Mouse (Mus musculus) ES-E14 (cell line): ENCODE results near the gene Nxph4. TPM values are rescaled to one million over a fixed set of nuclear protein-coding genes. Genes with fewer than 3 reads are reported as not detected.
A peak's percentile ranks its signal among the peaks of the same experiment; 100 is the strongest.

Source experiments
- DNase-seq: peaks from one replicate; pipeline ENCODE4 v3.0.0-alpha.2; 2013; ENCODE audit warnings: low read depth, low spot score
- H3K27ac ChIP-seq: 2 replicates; pipeline ENCODE4 v1.5.1; 2012; ENCODE audit warnings: low read depth, mild to moderate bottlenecking, low read length, moderate library complexity, mixed read lengths; ENCODE audit not compliant: poor library complexity, insufficient read depth, severe bottlenecking
- H3K36me3 ChIP-seq: 2 replicates; pipeline ENCODE4 v1.6.1; 2012; ENCODE audit warnings: mild to moderate bottlenecking, low read length, moderate library complexity, mixed read lengths; ENCODE audit not compliant: control insufficient read depth, poor library complexity, insufficient read depth, severe bottlenecking
- H3K4me1 ChIP-seq, 2 experiments: fragments of 150-350 bp in 1 of 2; sonication (generic) in 1 of 2; 2 replicates each; pipeline ENCODE4 v1.6.1; 2012; ENCODE audit warnings: low read length in 2 of 2, mild to moderate bottlenecking in 1 of 2, mixed read lengths in 1 of 2; ENCODE audit not compliant: control insufficient read depth in 2 of 2, insufficient read depth in 2 of 2, poor library complexity in 1 of 2
- H3K4me3 ChIP-seq, 2 experiments: fragments of 150-350 bp in 1 of 2; sonication (generic) in 1 of 2; 2 replicates each; pipeline ENCODE4 v1.5.1; 2012; ENCODE audit warnings: low read length in 2 of 2, low read depth in 1 of 2, mild to moderate bottlenecking in 1 of 2, mixed read lengths in 1 of 2; ENCODE audit not compliant: insufficient read depth in 1 of 2, poor library complexity in 1 of 2, severe bottlenecking in 1 of 2
- H3K9ac ChIP-seq: 2 replicates; pipeline ENCODE4 v1.6.1; 2012; ENCODE audit warnings: low read depth, mild to moderate bottlenecking, low read length, mixed read lengths; ENCODE audit not compliant: poor library complexity, insufficient read depth, severe bottlenecking
- H3K9me3 ChIP-seq: fragments of 150-350 bp; sonication (generic); 2 replicates; pipeline ENCODE4 v1.6.1; 2012; ENCODE audit warnings: low read depth, mild to moderate bottlenecking, low read length; ENCODE audit not compliant: control insufficient read depth, insufficient read depth
- CHD2 ChIP-seq: IDR thresholded peaks from 2 replicates; pipeline ENCODE4 v1.6.1; 2014; ENCODE audit warnings: mild to moderate bottlenecking, low read depth, low read length, inconsistent platforms
- HCFC1 ChIP-seq: IDR thresholded peaks from 2 replicates; pipeline ENCODE4 v1.6.1; 2012; ENCODE audit warnings: low read length, inconsistent platforms, borderline replicate concordance; ENCODE audit not compliant: insufficient read depth
- MAFK ChIP-seq: IDR thresholded peaks from 2 replicates; pipeline ENCODE4 v1.6.1; 2014; ENCODE audit warnings: mild to moderate bottlenecking, low read depth, low read length, inconsistent platforms; ENCODE audit not compliant: insufficient read depth
- ZC3H11A ChIP-seq: IDR thresholded peaks from 2 replicates; pipeline ENCODE4 v1.6.1; 2012; ENCODE audit warnings: low read depth, mild to moderate bottlenecking, inconsistent platforms, low read length, borderline replicate concordance
- ZNF384 ChIP-seq: IDR thresholded peaks from 2 replicates; pipeline ENCODE4 v1.6.1; 2012; ENCODE audit warnings: low read depth, low read length, inconsistent platforms
- in situ Hi-C, 2 experiments: fragments of 600-800 bp; cut with MboI; formaldehyde crosslinking; loops; one replicate each; pipeline ENCODE4 v1.15.1; 2025; ENCODE audit warnings: low sequenced_read_pairs in 2 of 2, inconsistent platforms in 1 of 2; ENCODE audit not compliant: unreplicated experiment in 2 of 2
- total RNA-seq: library from RNA; depleted of rRNA; stranded (reverse); fragments of 300-350 nt; gene quantifications from 2 replicates; pipeline ENCODE4 v1.2.3, GENCODE M21; 2012; rRNA removed

The Nxph4 gene
- total RNA-seq, result 0.76 and 1.6 TPM in 2 replicates

DNA sequence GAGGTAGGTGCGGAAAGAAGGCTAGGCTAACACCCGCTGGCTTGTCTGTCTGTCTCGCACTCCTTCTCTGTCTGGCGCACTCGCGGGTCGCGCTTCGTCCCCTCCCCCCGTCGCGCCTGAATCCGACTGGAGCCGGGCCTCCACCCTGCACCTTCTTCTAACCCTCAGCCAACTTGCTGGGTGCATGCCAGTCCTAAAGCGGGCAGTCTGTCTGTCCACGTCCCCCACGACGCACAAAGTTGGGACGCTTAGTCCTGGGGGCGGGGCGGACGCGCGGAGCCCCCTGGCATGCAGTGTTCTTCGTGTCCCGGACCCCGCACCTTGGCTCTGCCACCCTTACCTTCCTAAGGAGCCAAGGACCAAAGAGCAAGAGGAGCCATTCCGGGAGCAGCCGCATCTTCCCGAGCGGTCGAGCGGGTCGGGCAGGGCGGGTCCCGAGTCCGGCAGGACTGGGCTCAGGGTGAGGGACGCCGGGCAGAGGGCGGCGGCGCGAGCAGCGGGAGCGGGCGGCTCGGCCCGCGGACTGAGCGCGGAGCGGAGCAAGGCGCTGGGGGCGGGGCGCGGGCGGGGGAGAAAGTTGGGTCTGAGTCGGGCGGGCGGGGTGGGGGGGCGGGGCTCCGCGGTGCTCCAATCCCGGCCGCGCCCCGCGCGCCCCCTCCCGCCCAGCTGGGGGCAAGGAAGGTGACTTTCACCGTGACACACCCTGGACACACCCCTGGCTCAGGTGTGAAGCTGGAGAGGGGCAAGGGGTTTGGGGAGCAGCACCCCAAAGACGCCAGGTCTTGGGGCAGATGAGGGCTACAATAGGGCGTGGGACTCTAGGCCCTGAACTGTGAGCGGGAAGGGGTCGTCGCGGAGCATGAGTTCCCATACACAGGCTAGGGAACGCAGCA, at the start of gene Nxph4:
Gene Nxph4, minus strand, starts transcription at position 524 of the 893 bp plus-strand sequence.
- no peak for DNase-seq
- Histone ChIP-seq H3K36me3 (no peaks in the 10 kb centered on the region; the same call in 1 of the 2 replicates), H3K4me1 (peaks cover 1 to 31% of the 10 kb centered on the region in 2 experiments; a peak in 2 of 4 replicates), H3K9ac (peak within 1 kb of the TSS; percentile 48; the same call in 1 of the 2 replicates), H3K4me3 (peak within 1 kb of the TSS; percentile 73), H3K9me3 (no peaks in the 10 kb centered on the region), H3K27ac (no peak within 1 kb of the TSS)
- no peak for TF ChIP-seq ZC3H11A
- TF ChIP-seq ZNF384, result no peak
- no peak for TF ChIP-seq MAFK
- TF ChIP-seq CHD2, result no peak
- no peak for TF ChIP-seq HCFC1
- in situ Hi-C loops, result no loop called here

DNA sequence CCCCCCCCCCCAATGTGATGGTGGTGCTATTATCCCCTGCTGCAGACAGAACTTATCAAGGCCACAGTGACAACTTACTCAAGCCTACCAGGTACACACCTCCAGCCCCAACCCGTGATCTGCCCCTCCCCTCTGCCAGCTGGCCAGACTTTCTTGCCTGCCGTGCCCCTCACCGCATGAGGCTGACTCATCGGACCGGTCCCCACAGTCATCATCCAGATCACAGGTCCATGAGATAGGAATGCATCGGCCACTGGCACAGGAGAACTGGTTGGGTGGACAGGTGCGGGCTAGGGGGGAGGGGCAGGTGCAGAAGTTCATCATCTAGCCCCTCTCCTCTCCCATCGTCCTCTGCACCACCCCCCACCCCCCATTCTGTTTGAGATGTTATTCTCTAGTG, 49.3 kb upstream of the Nxph4 start:
- Histone ChIP-seq H3K36me3 (no peaks in the 10 kb centered on the region), H3K9ac (no peak overlapping the region), H3K4me1 (peaks cover 2% of the 10 kb centered on the region in 2 experiments; a peak in 1 of 4 replicates), H3K9me3 (no peaks in the 10 kb centered on the region), H3K4me3 (no peak overlapping the region), H3K27ac (no peak overlapping the region)
- TF ChIP-seq ZC3H11A (no peak), ZNF384 (no peak), MAFK (no peak), CHD2 (no peak), HCFC1 (no peak)
- DNase-seq, result no peak
- in situ Hi-C loops, result no loop called here

GRCm38 (mm10) chr10:127581291-127581690, 46.9 kb upstream of the Nxph4 start:
- no peak for TF ChIP-seq MAFK
- no peak for TF ChIP-seq ZNF384
- TF ChIP-seq CHD2, result no peak
- TF ChIP-seq HCFC1, result no peak
- no peak for TF ChIP-seq ZC3H11A
- peaks cover 2% of the 10 kb centered on the region in 2 experiments; a peak in 1 of 4 replicates for H3K4me1 ChIP-seq
- H3K4me3 ChIP-seq, result no peak overlapping the region
- in situ Hi-C loops, result no loop called here
- H3K36me3 ChIP-seq, result no peaks in the 10 kb centered on the region
- H3K9me3 ChIP-seq, result no peaks in the 10 kb centered on the region
- no peak overlapping the region for H3K9ac ChIP-seq
- H3K27ac ChIP-seq, result no peak overlapping the region
- DNase-seq, result no peak

GRCm38 (mm10) chr10:127577982-127578381, 43.6 kb upstream of the Nxph4 start:
- peaks cover 5% of the 10 kb centered on the region; the same call in 1 of the 2 replicates for H3K36me3 ChIP-seq
- no peak for DNase-seq

More at GRCm38 (mm10) chr10:127577982-127578381, 43.6 kb upstream of the Nxph4 start:
- Histone ChIP-seq H3K4me1 (no peaks in the 10 kb centered on the region; a peak in 1 of 4 replicates), H3K4me3 (no peak overlapping the region), H3K9me3 (no peaks in the 10 kb centered on the region), H3K27ac (no peak overlapping the region), H3K9ac (no peak overlapping the region)
- TF ChIP-seq ZC3H11A, result no peak
- TF ChIP-seq MAFK, result no peak
- no peak for TF ChIP-seq CHD2
- no peak for TF ChIP-seq ZNF384
- TF ChIP-seq HCFC1, result no peak
- in situ Hi-C loops, result no loop called here
